Mouse (Mus musculus): ENCODE measurements around the gene Lrmda.

Gene Lrmda

DNA sequence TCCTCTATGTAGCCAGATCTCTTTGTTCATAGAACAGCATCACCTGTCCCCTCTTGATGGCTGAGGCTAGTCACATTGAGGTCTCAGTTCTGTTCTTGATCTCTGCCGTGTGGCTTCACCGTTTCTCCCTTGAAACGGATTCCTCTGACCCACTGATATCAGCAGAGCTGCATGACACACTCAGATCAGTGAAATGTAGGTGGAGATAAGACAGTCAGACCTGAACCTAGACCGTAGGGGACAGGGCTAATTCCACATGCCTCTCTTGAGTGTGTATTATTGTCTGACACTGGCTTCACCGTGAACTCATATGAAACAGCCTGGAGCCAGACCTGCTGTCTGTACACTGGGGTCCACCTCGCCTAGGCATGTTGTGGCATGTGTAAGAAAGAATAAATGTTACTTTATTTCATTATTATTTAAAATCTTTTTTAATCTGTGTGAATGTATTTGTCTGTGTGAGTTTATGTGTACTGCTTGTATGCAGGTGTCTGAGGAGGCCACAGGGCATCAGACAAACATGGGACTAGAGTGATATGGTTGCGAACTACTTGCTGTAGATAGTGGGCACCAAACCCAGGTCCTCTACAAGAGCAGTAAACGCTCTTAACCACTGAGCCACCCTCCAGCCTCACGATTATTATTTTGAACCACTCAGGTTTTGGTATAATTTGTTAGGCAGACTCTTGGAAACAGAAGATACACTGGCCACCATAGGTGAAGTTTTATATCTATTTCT is 42.8 kb downstream of the Lrmda start:
- in situ Hi-C loops (cut with MboI; ENCODE audit: low pct_unique_long_range_greater_than_20kb in 1 of 2, low sequenced_read_pairs in 2 of 2, unreplicated experiment in 1 of 2), result no loop called here

DNA sequence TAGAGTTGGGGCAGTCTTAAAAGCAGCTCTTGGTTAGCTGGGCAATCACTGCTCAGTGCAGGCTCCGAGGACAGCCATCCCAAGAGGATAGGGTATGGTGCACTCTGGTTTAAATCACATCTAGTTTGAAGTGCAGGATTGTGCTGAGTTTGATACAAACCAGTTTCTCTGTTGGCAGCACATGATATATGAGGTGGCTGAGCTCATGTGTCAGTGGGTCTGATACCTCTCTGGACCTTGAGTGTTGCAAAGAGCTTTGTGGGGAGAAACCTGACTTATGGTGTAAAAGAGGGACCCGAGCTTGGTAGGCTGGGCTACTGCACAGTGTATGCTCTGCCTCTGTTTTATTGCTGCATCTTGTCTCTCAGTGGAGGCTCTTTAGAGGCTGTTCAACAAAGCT is 49.7 kb downstream of the Lrmda start:
- in situ Hi-C loops (cut with MboI; ENCODE audit: low pct_unique_long_range_greater_than_20kb in 1 of 2, low sequenced_read_pairs in 2 of 2, unreplicated experiment in 1 of 2), result no loop called here

DNA sequence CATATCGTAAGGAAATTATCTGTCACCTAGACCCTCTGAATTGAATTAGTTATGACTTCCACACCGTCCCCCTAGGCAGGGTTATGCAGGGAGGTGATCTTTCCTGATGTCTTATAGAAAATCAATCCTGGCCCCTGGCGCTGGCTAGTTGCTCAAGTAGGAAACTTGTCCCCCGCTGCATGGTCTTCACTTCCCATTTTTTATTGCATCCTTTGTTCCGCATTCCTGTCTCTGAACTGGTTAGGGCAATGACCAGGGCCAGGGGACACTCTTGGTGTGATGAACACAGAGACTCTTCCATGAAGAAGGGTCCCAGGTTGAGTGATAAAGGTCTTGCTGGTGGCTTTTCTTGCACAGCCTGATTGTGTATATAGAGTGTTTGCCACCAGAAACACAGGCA is 53.9 kb downstream of the Lrmda start:
- in situ Hi-C loops (cut with MboI; ENCODE audit: low pct_unique_long_range_greater_than_20kb in 1 of 2, low sequenced_read_pairs in 2 of 2, unreplicated experiment in 1 of 2), result no loop called here

DNA sequence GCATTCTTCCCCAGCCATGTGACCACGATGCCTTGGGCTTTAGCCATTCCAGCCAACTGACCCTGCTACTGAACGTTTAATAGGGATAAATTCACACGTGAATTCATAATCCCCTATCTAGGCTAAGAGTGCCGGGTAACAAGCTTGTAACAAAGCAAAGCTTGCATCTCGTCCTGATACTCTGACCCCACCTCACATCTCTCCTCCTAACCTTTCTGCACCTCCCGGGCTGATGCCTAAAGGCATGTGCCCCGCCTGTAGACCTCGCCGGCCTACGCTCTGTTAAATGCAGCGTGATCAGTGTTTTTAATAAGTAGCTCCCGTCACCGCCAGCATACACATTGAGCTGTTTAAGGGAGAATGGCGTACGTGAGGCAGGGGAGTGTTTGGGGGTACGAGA is 54.7 kb downstream of the Lrmda start:
- in situ Hi-C loops (cut with MboI; ENCODE audit: low pct_unique_long_range_greater_than_20kb in 1 of 2, low sequenced_read_pairs in 2 of 2, unreplicated experiment in 1 of 2), result no loop called here

DNA sequence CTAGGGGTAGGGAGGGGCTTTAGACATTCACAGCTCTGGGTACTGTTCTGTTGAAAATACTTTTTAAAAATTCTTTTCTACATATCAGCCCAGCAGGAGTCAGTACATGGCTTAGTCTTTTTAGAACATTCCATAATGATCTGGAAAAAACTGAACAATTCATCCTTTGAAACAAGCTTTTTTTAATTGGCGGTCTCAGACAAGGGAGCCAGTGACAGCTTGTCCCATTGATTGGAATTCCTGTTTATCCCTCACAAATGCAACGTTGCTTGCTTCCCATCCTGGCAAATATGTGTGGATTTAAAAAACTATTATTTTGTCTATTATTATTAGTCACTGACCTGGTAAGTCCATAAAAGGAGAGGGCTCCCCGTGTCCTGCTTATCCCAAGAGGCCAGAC is 64.4 kb downstream of the Lrmda start:
- in situ Hi-C loops (cut with MboI; ENCODE audit: low pct_unique_long_range_greater_than_20kb in 1 of 2, low sequenced_read_pairs in 2 of 2, unreplicated experiment in 1 of 2), result no loop called here

DNA sequence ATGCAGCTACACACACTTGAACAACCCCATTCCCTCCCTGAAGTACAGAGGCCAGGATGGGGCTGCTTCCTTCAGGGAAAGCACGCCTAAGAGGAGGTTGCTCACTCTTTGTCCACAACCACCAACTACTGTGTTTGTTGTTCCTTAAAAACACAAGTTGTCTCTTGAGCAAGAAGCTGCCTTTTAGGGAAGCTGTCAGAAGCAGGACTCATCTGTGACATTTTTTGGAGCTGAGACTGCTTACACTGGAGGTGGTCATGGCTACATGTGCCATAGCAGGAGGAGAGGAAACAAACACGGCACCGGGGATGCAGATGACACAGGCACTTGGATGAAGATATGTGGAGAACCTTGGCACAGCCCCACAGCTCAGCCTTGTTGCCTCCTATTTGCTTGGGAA is 65.9 kb downstream of the Lrmda start:
- in situ Hi-C loops (cut with MboI; ENCODE audit: low pct_unique_long_range_greater_than_20kb in 1 of 2, low sequenced_read_pairs in 2 of 2, unreplicated experiment in 1 of 2), result no loop called here

DNA sequence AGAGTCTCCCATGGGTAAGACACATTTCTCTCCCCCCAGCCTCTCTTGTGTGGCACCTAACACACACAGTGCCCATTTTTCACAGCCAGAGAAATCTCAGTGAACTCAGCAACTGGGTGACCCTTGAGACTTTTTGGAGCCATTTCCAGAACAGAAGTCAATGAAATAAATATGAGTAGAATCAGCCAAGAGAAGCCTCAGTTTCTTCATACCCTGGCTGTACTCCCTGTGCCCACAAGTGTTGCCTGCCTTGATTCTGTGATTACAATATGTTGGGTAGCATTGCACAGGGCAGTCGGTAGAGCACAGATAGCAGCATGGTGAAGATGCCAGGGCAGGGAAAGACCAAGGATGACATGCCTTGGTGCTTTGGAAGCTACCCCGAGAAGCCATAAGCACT is 69.1 kb downstream of the Lrmda start:
- in situ Hi-C loops (cut with MboI; ENCODE audit: low pct_unique_long_range_greater_than_20kb in 1 of 2, low sequenced_read_pairs in 2 of 2, unreplicated experiment in 1 of 2), result no loop called here

DNA sequence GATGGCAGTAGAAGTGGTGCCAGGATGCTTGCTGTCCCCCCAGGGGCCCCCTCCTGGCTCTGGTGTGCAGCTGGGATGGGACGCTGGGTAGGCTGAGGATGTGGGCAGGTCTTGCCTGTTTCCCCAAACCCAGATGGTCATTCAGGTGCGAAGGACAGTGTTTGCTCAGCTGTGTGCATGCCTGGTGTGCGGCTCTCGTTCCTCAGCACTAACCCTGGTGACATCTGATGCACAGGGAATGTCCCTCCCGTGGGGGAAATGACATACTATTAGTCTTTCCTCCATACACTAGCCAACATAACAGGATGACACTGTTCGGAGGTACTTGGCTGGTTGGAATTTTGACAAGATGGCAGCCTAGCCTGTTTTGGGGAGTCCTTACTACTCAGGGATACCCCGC is 69.8 kb downstream of the Lrmda start:
- in situ Hi-C loops (cut with MboI; ENCODE audit: low pct_unique_long_range_greater_than_20kb in 1 of 2, low sequenced_read_pairs in 2 of 2, unreplicated experiment in 1 of 2), result no loop called here

DNA sequence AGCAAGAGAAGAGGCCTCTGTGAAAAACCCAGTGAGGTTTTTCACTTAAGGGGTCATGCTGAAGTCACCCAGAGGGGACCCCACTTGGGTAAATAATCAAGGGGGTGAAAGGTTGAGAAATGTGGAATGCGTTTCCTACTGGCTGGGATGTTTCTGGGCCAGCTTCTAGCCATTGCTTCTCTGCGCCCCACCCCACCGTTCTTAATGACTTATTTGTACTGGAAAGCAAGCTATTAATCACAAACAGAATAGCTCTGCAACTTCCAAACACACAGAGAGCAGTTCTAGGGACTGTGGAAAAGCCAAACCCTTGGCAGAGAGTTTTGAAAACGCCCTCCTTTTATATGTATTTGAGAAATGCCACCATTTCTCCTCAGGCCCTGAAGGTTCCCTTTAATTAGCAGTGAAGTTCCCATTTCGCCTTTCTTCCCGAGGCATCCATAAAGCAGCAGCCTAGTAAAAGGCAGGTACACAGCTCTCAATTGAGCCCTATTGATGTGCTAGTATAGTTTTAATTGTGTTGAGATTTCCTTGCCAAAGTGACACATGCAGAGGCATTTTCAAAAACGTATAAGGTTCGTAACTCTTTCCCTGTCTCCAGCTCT is 70.5 kb downstream of the Lrmda start:
- in situ Hi-C loops (cut with MboI; ENCODE audit: low pct_unique_long_range_greater_than_20kb in 1 of 2, low sequenced_read_pairs in 2 of 2, unreplicated experiment in 1 of 2), result no loop called here

DNA sequence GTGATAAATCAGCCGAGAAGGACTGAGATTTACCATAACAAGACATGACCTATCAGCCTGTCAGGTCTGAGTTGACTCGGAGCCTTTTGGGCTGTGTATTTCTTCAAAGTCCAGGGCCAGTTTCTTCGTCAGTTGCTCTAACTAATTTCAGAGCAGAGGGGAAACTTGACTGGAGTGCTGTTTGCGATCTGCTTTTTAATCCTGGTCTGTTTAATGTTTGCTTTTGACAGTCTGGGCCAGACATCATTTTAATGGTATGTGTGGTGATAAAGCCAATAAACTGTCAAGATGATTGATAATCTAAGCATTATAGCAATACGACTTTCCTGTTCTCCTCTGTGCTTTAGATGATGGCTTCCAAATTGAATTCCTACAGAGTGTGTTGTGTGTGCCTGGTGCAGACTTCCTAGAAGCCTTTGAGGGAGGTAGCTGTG is 71.3 kb downstream of the Lrmda start:
- in situ Hi-C loops (cut with MboI; ENCODE audit: low pct_unique_long_range_greater_than_20kb in 1 of 2, low sequenced_read_pairs in 2 of 2, unreplicated experiment in 1 of 2), result no loop called here

DNA sequence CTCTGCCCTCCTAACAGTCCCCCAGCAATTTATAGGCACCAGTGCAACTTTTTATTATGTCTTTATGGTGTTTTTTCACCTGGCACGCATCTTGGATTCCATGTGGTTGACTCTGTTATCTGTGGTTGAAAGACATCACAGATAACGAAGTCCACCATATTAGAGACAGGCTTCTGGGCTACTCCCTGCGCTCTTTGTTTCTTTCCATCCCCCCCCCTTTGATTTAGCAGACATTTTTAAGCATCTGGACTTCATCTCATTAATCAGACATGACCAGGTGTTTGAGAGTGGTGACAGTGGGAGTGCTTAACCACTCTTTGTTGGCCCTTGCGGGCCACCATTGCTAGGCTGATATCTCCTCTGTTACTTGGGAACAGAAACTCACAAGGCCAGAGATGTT is 71.8 kb downstream of the Lrmda start:
- in situ Hi-C loops (cut with MboI; ENCODE audit: low pct_unique_long_range_greater_than_20kb in 1 of 2, low sequenced_read_pairs in 2 of 2, unreplicated experiment in 1 of 2), result no loop called here

DNA sequence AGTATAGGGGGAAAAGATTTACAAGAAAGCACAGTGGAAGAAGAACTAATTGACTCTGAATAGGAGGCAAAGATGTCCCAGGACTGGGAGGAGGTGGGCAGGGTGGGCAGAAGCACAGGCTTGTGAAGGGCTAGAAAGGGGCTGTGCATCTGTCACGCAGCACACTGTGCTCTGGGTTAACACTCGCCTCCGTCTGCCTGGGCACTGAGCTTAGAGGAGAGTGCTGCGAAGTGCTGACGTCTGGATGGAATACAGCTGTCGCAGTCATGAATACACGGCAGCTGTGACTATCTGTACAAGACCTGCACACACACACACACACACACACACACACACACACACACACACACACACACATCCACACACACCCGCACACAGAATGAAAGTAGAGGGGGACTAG is 73.6 kb downstream of the Lrmda start:
- in situ Hi-C loops (cut with MboI; ENCODE audit: low pct_unique_long_range_greater_than_20kb in 1 of 2, low sequenced_read_pairs in 2 of 2, unreplicated experiment in 1 of 2), result no loop called here

DNA sequence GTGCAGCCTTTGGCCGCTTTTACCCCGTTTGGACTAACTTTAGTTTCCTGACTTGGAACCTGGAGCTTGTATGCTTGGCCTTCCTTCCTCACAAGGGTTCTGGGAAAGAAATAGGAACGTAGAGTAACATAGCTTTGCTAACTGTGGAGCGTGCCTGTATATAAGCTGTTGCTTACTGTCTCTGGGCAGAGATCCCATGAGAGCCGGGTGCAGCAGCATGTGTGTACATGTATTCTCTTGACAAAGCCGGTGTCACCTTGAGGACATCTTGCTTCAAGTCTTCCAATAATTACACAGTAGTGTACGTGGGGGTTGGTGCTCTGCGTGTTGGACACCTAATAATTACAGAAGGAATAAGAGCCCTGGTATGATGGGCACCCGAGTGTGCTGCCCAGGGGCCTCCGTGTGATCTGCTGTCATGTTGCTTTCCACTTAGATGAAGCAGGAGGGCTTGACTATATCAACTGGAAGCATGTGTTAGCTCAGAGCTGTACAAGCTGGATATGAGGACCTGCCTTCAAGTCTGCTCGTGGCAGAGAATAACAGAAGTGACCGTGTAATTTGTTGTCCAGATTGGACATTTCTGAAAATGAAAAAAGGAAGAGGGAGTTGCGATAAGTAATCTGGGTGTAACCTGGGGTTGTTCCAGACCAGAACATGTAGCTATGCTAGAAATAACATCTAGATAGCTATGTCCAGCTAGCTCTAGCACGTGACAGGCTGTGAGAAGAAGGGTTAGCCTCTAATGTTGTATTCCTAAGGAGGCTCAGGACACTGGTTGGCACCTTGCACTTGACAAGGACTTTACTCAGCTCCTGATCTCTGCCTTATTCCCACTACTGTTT is 82.7 kb downstream of the Lrmda start:
- in situ Hi-C loops (cut with MboI; ENCODE audit: low pct_unique_long_range_greater_than_20kb in 1 of 2, low sequenced_read_pairs in 2 of 2, unreplicated experiment in 1 of 2), result no loop called here

DNA sequence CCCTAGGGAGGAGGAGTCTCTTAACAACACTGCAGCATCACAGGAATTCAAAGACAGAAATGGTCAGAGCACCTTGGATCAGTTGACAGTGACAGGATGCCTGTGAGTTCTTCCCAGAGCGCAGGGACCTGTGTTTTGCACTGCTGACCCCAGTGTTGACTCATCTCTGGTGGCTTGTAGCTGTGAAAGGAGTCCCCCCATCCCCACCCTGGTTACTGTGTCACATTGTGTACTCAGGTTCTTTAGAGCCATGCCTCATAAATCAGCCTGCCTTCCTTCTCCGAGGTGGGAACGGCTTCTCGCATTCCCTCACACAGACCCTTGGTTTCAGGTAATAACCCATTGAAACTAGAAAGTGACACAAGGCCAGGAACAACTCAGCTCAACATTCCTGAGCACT is 86.3 kb downstream of the Lrmda start:
- in situ Hi-C loops (cut with MboI; ENCODE audit: low pct_unique_long_range_greater_than_20kb in 1 of 2, low sequenced_read_pairs in 2 of 2, unreplicated experiment in 1 of 2), result no loop called here

DNA sequence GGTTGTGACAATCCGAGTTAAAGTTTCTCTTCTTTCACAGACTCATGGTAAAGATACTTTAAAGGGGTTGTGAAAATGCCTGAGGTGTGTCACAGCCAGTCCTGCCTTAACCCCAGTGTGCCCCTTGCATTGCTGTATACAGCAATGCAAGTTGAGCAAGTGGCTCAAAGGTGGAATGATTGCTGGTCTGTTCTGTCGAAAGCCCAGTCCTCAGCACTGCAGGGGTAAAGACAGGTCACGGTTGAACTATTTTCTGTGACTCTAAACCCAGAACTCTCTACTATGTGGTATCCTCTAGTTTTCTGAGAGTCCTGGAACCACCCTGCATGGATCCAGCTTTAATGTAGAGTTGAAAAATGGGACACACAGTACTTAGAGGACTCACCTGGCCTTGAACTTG is 87.3 kb downstream of the Lrmda start:
- in situ Hi-C loops (cut with MboI; ENCODE audit: low pct_unique_long_range_greater_than_20kb in 1 of 2, low sequenced_read_pairs in 2 of 2, unreplicated experiment in 1 of 2), result no loop called here

DNA sequence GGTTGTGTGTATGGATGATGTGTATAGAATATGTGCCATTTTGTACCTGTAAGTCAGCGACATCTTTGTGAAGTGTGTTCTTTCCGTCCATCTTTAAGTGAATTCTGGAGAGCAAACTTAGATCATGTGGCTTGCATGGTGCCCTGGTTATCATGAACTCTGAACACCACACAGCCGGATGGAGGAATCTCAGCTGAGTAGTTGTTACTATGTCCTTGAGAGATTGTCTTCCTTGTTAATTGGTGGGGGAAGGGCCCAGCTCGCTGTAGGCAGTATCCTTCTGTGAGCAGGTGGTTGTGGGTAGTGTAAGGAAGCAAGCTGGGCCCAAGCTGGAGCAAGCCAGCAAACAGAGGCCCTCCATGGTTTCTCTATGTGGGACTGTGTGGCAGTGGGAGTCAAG is 89.9 kb downstream of the Lrmda start:
- in situ Hi-C loops (cut with MboI; ENCODE audit: low pct_unique_long_range_greater_than_20kb in 1 of 2, low sequenced_read_pairs in 2 of 2, unreplicated experiment in 1 of 2), result no loop called here

DNA sequence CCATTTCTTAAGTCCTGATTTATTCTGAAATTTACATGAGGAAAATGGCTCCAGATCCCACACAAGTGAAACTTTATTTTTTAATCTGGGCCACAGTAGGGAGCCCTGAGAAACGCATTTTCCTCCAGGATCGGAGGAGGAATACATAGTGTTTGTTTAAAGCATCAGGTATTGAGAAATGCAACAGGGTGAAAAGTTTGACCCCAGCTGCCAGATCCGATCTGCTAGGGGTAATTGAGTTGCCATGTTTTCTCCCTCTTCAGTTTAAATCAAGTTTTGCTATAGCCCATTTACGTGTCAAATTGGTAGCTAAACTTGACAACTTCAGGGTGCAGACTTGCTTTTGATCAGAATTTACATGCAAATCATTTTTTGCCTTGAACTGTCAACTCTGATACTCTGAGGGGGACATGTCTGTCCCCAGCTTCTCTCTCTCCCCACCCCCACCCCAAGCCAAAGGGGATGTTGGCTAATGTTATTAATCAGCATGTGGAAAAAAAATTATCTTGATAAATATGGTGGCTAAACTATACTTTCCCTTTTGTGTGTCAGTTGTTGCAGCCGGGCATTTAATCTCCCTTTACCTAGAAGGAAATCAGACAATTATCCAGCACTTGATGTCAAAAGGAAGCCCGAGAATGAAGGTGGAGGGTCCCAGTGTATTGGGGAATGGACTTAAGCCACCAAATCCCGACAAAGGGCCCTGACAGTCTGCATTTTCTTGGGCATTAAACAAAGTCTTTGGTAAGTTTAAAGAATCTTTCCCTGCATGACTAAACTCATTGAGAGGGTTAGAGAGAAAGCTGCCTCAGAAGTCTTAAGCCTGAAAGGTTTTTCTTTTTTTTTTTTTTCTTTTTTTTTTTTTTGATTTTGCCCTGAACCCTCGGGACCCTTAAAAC is 94.2 kb downstream of the Lrmda start:
- in situ Hi-C loops (cut with MboI; ENCODE audit: low pct_unique_long_range_greater_than_20kb in 1 of 2, low sequenced_read_pairs in 2 of 2, unreplicated experiment in 1 of 2), result no loop called here

DNA sequence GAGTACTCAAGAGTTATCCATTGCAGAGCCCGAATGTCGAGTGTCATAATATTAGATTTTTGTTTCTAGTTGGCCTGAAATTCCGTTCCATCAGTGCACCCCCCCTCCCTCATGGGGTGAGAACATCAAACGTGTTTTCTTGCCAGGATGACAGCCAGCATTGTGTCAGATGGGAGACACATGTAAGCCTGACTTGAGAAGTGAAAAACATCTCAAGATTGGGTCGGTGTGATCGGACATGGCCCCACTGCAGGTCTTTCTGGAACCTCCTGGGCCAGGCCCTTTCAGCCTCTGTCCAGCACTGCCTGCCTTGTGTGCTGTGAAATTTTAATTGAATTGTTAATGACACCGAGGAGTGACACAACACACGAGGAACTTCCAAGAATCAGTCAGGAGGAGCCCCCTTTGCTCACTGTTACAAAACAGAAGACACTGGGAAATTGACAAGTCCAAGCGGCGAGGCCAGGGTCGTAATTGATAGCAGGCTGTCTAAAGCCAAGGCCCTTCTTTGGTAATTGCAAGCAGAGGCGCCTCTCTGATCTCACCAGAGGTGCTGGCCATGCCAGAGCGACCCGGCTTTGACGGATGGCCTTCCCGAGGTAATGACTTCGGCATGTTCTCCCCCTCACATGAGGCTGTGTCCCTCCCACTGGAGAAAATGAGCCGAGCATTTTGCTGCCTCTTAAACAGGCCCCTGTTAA is 95.3 kb downstream of the Lrmda start:
- in situ Hi-C loops (cut with MboI; ENCODE audit: low pct_unique_long_range_greater_than_20kb in 1 of 2, low sequenced_read_pairs in 2 of 2, unreplicated experiment in 1 of 2), result no loop called here
